Mouse (Mus musculus): ENCODE measurements at regions not wholly inside any gene's neighbourhood (a gene's known extent, or its start where the extent isn't known, plus 50 kb on each side); places are given as distances from the start of the nearest gene placed in this dataset.

DNA sequence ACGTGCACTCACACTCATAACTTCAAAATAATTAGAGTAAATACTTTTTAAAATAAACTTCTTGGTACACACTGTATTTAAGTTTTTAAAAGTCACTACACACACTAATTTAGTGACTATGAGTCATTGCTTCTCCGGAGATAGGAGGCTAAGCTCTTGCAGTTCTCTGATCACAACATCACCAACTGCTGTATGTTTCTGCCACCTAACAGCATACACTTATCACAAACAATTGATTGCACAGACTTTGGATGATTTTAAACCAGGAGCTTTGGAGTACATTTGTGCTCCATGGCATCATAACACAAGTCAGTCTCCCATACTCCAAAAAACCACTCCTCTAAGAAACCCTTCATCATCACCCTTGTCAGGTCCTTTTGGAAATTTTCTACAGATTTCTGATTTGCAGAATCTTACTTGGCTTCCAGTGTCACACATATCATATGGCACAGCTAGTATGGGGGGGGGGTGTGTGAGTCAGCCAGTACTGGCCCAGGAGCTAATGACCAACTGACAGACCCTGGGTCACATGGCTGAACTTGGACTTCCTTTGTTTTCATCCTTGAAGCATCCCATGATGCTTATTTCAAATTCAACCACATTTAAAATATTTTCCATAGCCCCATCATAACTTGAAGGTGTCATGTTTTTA lies 179.1 kb upstream of the Tmtc1 start:
- no peak for TF ChIP-seq CTCF (IDR thresholded peaks at IDR 0.05; ENCODE audit: low read depth, low read length)
- TF ChIP-seq GATA2 (IDR thresholded peaks at IDR 0.05; ENCODE audit: borderline replicate concordance, low read depth, low read length): no peak
- no peak for TF ChIP-seq POLR2AphosphoS5 (IDR thresholded peaks at IDR 0.05; ENCODE audit: insufficient replicate concordance, low read depth, low read length)
- no peaks in the 10 kb centered on the region for H3K9me3 ChIP-seq (replicated peaks)
- DNase-seq (ENCODE audit: low spot score) (no peak), ATAC-seq (ENCODE audit: extremely low read depth, insufficient number of reproducible peaks, low FRiP score, poor library complexity, severe bottlenecking) (no peak)
- H3K27me3 ChIP-seq (ENCODE audit: insufficient read depth, low read length): no peaks in the 10 kb centered on the region
- H3K4me3 ChIP-seq (ENCODE audit: low read depth, low read length): no peak overlapping the region
- H3K36me3 ChIP-seq (replicated peaks): no peaks in the 10 kb centered on the region
- H3K4me1 ChIP-seq (ENCODE audit: insufficient read depth, low read depth, low read length): no peaks in the 10 kb centered on the region

DNA sequence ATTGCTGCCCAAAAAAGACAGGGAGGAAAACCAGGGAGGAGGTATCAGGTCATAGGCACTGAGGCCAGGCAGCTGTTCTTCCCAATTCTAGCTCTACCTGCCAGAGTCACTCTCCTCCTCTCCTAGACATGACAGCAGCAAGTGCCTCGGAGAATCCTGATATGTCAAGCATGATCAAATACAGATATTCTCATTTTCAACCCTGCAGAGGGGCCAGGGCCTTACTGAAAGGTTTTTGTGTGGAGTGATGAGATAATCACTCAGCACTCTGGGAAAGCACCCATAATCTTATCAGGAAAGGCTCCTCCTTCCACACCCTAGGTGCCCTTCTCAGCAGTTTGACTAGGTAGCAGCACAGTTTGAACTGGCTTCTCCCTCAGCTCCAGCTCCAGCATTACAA lies 175.8 kb upstream of the Tmtc1 start:
- H3K4me3 ChIP-seq (ENCODE audit: low read depth, low read length): no peak overlapping the region

DNA sequence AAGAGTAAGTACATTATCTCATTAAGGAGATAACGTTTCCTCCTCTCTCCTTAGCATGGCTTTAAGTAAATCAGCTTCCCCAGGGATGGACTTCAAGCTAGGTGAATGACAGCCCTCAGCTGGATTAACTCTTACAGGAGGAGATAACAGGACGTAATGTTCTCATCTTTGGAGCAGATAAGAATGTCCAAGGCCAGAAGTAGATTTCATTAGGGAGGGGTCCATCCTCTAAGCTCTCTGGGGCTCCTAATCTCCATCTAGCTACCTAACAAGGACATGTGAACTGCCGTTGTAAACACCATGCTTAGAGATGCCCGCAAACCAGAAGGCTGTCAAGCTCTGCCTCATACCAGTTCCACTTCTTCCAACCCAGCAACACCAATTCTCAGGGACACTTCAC lies 171.7 kb upstream of the Tmtc1 start:
- no peak for ATAC-seq (ENCODE audit: extremely low read depth, insufficient number of reproducible peaks, low FRiP score, poor library complexity, severe bottlenecking)

More for the DNA sequence above, 175.8 kb upstream of the Tmtc1 start:
- H3K27me3 ChIP-seq (ENCODE audit: insufficient read depth, low read length): peaks cover under 1% of the 10 kb centered on the region; the same call in 1 of the 2 replicates
- TF ChIP-seq GATA2 (IDR thresholded peaks at IDR 0.05; ENCODE audit: borderline replicate concordance, low read depth, low read length): no peak
- TF ChIP-seq CTCF (IDR thresholded peaks at IDR 0.05; ENCODE audit: low read depth, low read length): no peak
- TF ChIP-seq TAL1 (conservative IDR thresholded peaks at IDR 0.05; ENCODE audit: low read depth, low read length): no peak
- no peak for TF ChIP-seq POLR2AphosphoS5 (IDR thresholded peaks at IDR 0.05; ENCODE audit: insufficient replicate concordance, low read depth, low read length)
- TF ChIP-seq GATA1 (IDR thresholded peaks at IDR 0.05; ENCODE audit: borderline replicate concordance, low read length): no peak
- ATAC-seq (ENCODE audit: extremely low read depth, insufficient number of reproducible peaks, low FRiP score, poor library complexity, severe bottlenecking) (no peak), DNase-seq (ENCODE audit: low spot score) (no peak)
- H3K36me3 ChIP-seq (replicated peaks): no peaks in the 10 kb centered on the region
- no peaks in the 10 kb centered on the region for H3K4me1 ChIP-seq (ENCODE audit: insufficient read depth, low read depth, low read length)
- no peaks in the 10 kb centered on the region for H3K9me3 ChIP-seq (replicated peaks)

DNA sequence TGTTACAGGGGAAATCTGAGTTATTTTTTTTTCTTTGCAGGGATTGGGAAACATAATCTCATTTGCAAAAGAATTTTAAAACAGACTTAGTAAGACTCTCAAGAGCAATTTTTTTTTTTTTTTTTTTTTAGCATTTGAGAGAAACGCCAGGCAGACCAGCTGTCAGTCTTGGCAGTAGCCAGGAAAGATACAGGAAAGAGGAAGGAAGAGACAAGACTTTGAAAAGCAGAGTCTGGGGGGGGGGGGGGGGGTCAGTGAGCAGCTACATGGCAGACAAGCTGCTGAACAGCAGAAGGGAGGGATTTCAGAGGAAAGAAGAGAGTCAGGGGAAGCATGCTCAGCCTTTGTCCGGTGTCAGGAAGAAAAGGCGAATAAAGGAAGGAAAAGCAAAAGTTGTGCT lies 171.3 kb upstream of the Tmtc1 start:
- Histone ChIP-seq H3K4me1 (ENCODE audit: insufficient read depth, low read depth, low read length) (no peaks in the 10 kb centered on the region), H3K36me3 (replicated peaks) (no peaks in the 10 kb centered on the region), H3K4me3 (ENCODE audit: low read depth, low read length) (no peak overlapping the region), H3K9me3 (replicated peaks) (no peaks in the 10 kb centered on the region), H3K27me3 (ENCODE audit: insufficient read depth, low read length) (peaks cover 4% of the 10 kb centered on the region)
- TF ChIP-seq GATA2 (IDR thresholded peaks at IDR 0.05; ENCODE audit: borderline replicate concordance, low read depth, low read length): no peak
- no peak for TF ChIP-seq POLR2AphosphoS5 (IDR thresholded peaks at IDR 0.05; ENCODE audit: insufficient replicate concordance, low read depth, low read length)
- TF ChIP-seq GATA1 (IDR thresholded peaks at IDR 0.05; ENCODE audit: borderline replicate concordance, low read length): no peak
- no peak for TF ChIP-seq TAL1 (conservative IDR thresholded peaks at IDR 0.05; ENCODE audit: low read depth, low read length)
- no peak for TF ChIP-seq CTCF (IDR thresholded peaks at IDR 0.05; ENCODE audit: low read depth, low read length)
- no peak for ATAC-seq (ENCODE audit: extremely low read depth, insufficient number of reproducible peaks, low FRiP score, poor library complexity, severe bottlenecking)
- no peak for DNase-seq (ENCODE audit: low spot score)

More for the DNA sequence above, 171.7 kb upstream of the Tmtc1 start:
- Histone ChIP-seq H3K9me3 (replicated peaks) (no peaks in the 10 kb centered on the region), H3K36me3 (replicated peaks) (no peaks in the 10 kb centered on the region), H3K27me3 (ENCODE audit: insufficient read depth, low read length) (peaks cover 4% of the 10 kb centered on the region), H3K4me1 (ENCODE audit: insufficient read depth, low read depth, low read length) (no peaks in the 10 kb centered on the region), H3K4me3 (ENCODE audit: low read depth, low read length) (no peak overlapping the region)
- TF ChIP-seq TAL1 (conservative IDR thresholded peaks at IDR 0.05; ENCODE audit: low read depth, low read length): no peak
- no peak for TF ChIP-seq CTCF (IDR thresholded peaks at IDR 0.05; ENCODE audit: low read depth, low read length)
- no peak for DNase-seq (ENCODE audit: low spot score)

DNA sequence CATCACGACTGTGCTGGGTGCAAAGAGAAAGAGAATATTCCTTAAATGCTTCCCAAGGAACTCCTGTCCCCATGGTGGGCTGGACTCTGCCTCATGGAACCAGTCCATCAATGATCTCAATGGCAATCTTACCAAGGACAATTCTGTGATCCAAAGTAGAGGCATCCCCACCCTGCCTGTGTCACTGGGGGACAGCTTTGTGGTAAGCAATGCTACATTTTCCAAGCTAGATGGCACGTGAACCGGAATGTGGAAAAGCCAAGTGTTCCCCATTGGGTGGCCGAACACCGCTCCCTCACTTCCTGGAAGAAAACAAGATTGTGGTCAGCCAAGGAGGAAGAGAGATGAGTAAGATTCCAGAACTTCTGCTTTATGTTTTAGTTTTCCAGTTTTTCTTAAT lies 164.7 kb upstream of the Tmtc1 start:
- TF ChIP-seq TAL1 (conservative IDR thresholded peaks at IDR 0.05; ENCODE audit: low read depth, low read length): no peak
- no peak for TF ChIP-seq GATA1 (IDR thresholded peaks at IDR 0.05; ENCODE audit: borderline replicate concordance, low read length)
- no peak for TF ChIP-seq POLR2AphosphoS5 (IDR thresholded peaks at IDR 0.05; ENCODE audit: insufficient replicate concordance, low read depth, low read length)
- no peak for TF ChIP-seq CTCF (IDR thresholded peaks at IDR 0.05; ENCODE audit: low read depth, low read length)
- H3K27me3 ChIP-seq (ENCODE audit: insufficient read depth, low read length): no peaks in the 10 kb centered on the region
- H3K36me3 ChIP-seq (replicated peaks): no peaks in the 10 kb centered on the region
- no peak overlapping the region for H3K4me3 ChIP-seq (ENCODE audit: low read depth, low read length)
- ATAC-seq (ENCODE audit: extremely low read depth, insufficient number of reproducible peaks, low FRiP score, poor library complexity, severe bottlenecking) (no peak), DNase-seq (ENCODE audit: low spot score) (no peak)
- H3K4me1 ChIP-seq (ENCODE audit: insufficient read depth, low read depth, low read length): no peaks in the 10 kb centered on the region
- peaks cover 2% of the 10 kb centered on the region; the same call in 1 of the 2 replicates for H3K9me3 ChIP-seq (replicated peaks)

DNA sequence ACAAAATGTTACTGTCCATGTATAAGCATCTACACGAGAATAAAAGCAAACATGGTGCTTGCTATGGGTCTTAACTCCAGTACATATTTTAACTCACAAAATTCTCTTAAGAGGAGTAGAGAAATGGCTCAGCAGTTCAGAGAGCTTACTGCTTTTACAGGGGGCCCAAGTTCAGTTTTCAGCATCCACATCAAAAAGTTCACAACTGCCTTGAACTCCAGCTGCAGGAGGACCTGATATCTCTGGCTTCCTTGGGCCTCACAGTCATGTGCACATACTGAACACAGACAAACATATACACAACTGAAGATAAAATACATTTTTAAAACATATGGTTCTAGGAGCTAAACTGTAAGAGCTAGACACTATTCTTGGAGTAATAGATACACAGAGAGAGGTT lies 161.0 kb upstream of the Tmtc1 start:
- ATAC-seq (ENCODE audit: extremely low read depth, insufficient number of reproducible peaks, low FRiP score, poor library complexity, severe bottlenecking) (no peak), DNase-seq (ENCODE audit: low spot score) (no peak)
- Histone ChIP-seq H3K27me3 (ENCODE audit: insufficient read depth, low read length) (no peaks in the 10 kb centered on the region), H3K4me3 (ENCODE audit: low read depth, low read length) (no peak overlapping the region), H3K4me1 (ENCODE audit: insufficient read depth, low read depth, low read length) (no peaks in the 10 kb centered on the region), H3K36me3 (replicated peaks) (no peaks in the 10 kb centered on the region), H3K9me3 (replicated peaks) (peaks cover 2% of the 10 kb centered on the region; the same call in 1 of the 2 replicates)
- TF ChIP-seq TAL1 (conservative IDR thresholded peaks at IDR 0.05; ENCODE audit: low read depth, low read length) (no peak), POLR2AphosphoS5 (IDR thresholded peaks at IDR 0.05; ENCODE audit: insufficient replicate concordance, low read depth, low read length) (no peak), GATA2 (IDR thresholded peaks at IDR 0.05; ENCODE audit: borderline replicate concordance, low read depth, low read length) (no peak), GATA1 (IDR thresholded peaks at IDR 0.05; ENCODE audit: borderline replicate concordance, low read length) (no peak), CTCF (IDR thresholded peaks at IDR 0.05; ENCODE audit: low read depth, low read length) (no peak)
